Mouse (Mus musculus): ENCODE results near the gene Cdc37.

The Cdc37 gene

DNA sequence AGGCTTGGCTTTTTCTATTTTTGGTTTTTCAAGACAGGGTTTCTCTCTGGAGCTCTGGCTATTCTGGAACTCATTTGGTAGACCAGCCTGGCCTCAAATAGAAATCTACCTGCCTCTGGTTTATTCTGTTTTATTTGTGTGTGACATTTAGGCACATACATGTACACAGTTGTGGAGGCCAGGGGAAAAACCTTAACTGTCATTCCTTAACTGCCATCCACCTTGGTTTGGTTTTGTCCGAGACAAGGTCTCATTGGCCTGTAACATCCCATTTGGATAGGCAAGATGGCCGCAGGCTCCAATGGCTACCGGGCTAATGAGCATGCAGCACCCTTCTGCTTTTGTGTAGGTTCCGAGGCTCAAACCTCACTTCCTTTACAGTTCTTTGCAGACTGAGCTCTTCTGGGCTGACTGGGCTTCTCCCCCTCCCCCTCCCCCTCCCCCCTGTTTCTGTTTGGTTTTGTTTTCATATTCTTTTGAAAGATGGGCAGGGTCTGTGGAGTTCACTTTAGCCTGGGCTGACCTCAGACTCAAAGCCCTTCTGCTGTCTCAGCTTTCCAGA, 14.4 kb downstream of the Cdc37 start:
- no peak for DNase-seq

DNA sequence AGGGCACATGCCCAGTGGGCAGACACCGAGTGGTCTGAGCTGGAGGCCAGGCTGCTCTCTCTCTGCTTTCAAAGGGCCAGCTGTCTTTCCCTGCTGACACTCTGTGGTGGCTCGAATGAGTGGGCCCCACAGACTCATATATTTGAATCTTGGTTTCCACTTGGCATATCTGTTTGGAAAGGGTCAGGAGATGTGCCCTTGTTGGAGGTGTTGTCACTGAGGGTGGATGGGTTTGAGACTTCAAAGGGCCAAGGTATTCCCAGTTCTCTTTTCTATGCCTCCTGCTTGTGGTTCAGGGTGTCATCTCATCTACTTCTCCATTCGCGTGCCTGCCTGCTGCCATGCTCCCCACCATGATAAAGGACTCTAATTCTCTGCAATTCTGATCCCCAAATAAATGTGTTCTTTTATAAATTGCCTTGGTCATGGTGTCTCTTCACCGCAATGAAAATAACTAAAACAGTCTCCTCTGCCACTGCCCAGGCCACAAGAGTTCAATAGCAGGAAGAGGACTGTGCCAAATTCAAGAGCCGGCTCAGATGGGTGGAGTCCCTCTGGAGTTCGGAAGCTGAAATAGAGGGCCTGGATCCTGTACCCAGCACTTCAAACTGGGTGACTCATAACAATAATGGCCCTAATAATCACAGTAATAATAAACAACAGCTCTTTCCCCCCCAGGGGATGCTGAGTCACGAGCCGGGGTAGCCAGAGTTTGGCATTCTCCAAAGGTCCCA, 15.0 kb downstream of the Cdc37 start:
- no peak for DNase-seq

DNA sequence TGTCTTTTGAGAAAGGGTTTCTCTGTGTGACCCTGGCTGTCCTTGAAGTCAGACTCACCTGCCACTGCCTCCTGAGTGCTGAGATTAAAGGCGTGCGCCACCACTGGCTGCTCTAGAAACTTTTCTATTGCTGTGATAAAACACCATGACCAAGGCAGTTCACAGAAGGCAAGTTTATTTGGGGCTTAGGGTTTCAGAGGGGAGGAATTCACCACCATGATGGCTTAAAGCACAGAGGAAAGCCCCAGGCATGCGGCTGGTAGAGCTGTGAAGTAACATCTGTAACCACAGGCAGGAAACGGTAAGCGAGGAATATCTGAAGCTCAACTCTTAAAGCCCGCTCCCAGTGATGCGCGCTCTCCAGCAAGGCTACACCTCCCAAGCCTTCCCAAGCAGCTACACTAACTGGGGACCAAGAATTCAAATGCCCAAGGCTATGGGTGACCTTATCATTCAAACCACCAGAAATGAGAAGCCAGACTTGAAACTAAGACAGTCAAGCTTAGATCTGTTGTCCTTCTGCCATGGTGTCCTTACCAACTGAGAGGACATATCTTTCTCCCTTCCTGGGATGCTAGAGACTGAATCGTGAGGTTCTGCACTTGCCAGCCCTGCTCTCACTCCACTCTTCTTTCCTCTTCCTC, 16.6 kb downstream of the Cdc37 start:
- DNase-seq, result no peak

DNA sequence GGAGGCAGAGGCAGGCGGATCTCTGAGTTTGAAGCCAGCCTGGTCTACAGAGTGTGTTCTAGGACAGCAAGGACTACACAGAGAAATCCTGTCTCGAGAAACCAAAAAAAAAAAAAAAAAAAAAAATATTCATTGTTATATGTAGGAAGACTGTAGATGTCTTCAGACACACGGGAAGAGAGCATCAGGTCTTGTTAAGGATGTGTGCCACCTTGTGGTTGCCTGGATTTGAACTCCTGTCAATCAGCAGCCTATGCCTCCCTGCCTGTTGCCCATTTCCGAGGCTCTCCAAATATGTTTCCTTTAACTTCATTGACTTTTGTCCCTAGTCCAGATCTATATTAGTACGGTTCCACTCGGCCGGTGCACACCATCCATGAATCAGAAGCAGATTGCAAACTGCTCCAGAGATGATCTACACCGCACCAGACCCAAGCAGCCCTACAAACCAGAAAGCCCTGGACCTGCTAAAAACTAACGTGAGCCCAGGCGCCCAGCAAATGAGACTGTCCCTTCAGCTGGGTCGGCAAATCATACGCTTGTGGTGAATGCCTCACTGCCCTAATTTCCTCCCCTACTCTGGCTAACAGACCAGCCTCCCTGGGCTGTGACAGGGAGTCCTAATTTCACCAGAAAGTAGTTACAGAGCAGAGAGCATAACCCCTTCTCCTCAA, 17.5 kb downstream of the Cdc37 start:
- no peak for DNase-seq

GRCm38 (mm10) chr9:21131059-21131956, 18.5 kb downstream of the Cdc37 start, which contains the start of gene Tyk2:
TSS of gene Tyk2 (minus strand) at chr9:21131243.
- peak; percentile 91 for DNase-seq

DNA sequence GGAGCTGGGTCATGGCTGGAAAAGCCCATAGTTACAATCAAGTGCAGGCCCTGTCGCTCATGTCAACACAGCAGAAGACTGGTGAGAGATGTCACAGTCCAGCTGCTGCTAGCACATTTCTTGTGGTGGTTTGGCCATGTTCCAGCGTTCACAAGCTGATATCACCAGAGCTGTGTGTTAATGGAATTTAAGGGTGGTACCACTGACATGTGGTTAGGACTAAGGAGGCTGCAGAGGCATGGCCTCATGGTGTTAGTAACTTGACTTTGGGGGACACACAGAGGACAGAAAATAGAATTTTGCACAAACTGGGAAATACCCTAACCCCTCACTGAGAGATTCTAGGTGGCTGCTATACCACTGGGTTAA, 23.5 kb downstream of the Cdc37 start:
- DNase-seq, result no peak

DNA sequence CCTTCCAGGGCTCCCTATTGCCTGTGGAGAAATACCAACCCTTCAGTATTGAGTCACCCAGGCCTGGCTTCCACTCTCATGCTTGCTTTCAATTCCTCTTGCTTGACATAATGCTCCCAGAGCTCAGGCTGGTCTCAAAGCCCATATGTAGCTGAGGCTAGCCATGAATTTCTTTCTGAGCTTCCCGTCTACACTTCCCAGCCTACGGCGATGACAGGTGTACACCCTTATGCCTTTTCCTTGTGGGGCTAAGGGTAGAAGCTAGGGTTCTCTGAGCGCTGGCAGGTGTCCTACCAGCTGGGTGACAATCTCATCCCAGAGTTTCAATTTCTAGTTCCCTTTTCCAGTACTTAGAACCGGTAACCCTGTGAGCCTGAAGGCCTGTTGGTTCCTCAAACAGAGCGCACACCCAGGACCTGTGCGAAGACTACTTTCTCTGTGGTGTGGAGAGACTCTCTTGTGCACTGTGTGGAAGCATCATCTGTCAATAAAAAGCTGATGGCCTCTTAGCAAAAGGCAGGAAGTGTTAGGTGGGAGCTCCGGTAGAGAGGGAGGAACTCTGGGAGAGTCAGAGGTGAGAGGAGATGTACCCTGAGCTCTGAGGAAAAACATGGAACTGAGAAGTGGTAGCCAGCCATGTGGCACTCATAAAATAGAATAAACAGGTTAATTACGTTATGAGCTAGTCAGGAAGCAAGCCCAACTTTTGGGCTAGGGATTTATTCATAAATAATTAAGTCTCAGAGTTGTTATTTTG, 24.1 kb downstream of the Cdc37 start:
- DNase-seq, result no peak

DNA sequence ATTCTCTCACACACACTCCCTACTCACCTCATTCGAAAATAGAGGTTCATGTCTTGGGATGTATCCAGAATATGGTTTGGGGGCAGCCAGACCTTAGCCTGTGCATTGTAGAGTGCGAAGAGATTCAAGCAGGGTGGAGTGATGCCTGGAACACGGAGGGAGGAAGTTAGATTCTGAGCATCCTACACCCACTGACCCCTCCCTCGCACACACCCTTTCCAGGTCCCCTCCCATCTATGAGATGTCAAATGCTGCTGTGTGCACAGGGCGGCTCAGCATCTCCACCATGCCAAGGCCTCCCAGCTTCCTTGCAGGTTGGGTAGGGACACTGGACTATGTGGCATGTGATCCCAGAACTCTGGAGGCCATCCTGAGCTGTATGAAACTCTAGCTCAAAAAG, 24.9 kb downstream of the Cdc37 start:
- no peak for DNase-seq

- no peak for DNase-seq
These were observed 28.3 kb downstream of the Cdc37 start for GRCm38 (mm10) chr9:21121483-21121882.

- DNase-seq, result no peak
These were observed 32.7 kb downstream of the Cdc37 start for GRCm38 (mm10) chr9:21117073-21117472.

DNA sequence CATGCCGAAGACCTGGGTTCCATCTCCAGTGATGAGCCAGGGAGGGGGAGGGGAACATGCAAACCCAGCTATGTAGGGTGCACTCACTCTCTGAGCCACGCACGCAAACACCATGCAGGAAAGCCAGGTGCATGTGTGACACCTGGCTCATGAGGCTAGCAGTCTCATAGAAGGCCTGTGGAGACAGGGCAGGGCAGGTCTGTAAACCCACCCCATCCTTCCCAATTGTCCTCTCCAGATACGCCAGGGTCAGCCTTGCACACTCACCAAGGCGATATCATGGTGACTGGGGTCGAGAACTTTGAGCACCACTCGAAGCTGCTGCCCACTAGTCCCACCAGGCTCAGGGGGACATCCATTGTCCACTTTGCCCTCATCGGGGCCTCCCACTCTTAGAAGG, 34.7 kb downstream of the Cdc37 start:
- no peak for DNase-seq

- no peak for DNase-seq
These were observed 35.6 kb downstream of the Cdc37 start for GRCm38 (mm10) chr9:21114190-21114589.

DNA sequence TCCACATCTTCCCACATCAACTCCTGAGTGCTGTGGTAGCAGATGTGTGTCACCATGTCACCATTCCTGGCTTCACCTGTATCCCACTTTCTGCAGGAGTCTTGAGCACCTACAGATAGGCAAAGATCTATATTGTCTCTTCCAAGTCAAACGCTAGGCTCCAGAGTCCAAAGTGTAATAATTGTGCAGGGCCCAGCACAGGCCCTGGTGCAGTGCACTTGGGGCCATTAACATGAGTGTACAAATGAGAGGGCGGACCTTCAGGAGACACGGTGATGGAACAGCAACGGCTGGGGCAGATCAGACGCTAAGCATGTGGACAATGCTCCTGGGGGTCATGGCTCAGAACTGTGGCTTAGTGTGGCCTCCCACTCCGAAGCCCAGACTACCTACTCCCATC, 36.0 kb downstream of the Cdc37 start:
- DNase-seq, result no peak

- DNase-seq, result no peak
These were observed 42.1 kb downstream of the Cdc37 start for GRCm38 (mm10) chr9:21107607-21108237.

- DNase-seq, result no peak
These were observed 43.8 kb downstream of the Cdc37 start for GRCm38 (mm10) chr9:21105760-21106564.

DNA sequence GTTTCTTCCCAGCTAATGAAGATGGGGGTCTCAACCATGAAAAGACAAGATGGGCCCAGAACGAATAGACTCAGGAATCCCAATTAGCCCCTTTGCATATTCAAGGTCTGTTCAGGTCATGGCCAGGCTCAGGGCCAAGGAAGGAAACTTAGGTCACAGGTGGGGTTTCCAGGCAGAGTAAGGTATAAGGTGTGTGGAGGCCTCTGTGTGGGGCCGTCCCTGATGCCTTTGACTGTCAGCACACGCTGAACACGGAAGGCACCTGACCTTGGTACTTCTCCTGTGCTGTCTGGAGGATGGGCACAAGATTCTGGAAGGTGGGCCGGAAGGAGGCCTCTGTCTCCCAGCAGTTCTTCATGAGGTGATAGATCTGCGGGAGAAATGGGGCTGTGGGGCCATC, 45.0 kb downstream of the Cdc37 start:
- DNase-seq, result no peak

DNA sequence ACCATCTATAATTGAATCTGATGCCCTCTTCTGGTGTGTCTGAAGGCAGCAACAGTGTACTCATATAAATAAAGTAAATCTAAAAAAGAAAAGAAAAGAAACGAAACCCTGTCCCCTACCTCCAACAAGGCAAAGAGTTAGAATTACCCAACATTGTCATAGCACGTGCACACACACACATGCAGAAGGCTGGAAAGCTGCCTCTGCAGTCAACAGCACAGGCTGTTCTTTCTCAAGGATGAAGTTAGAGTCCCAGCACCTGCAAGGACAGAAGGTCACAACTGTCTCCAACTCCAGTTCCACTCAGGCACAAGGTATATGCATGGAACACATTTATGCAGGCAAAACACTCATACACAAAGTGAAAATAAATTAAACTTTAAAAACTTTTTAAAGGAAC, 47.7 kb downstream of the Cdc37 start:
- no peak for DNase-seq

DNA sequence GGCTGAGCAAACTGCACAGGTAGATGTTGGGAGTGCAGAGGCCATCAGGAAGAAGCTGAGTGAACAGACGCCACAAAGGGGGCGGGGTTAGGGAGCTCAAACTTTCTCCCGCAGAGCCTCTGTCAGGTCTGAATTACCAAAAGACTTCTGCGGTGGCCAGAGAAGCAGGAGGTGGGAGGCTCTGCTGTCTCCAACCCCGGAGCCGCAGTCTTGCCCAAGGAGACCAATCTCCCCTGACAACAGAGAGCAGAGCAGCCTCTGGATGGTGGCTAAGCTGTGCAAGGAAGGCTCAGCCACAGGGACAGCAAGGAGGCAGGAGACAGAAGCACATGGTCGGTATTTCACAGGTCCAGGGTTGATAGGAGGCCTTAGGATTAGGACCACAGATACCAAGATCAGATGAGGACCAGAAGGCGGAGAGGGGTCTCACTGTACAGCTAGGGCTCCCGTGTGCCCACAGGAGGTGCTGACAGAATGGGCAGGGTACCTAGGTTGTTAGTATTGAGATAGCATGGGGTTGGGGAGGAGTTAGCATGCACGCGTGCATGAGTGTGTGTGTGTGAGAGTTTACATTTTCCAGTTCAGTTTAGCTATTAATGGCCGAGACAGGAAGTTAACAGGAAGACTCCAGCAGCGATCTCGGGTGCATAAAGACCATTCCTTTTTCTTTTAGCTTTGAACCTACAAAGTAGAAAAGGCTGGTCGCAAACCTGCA, 49.2 kb downstream of the Cdc37 start:
- no peak for DNase-seq

DNA sequence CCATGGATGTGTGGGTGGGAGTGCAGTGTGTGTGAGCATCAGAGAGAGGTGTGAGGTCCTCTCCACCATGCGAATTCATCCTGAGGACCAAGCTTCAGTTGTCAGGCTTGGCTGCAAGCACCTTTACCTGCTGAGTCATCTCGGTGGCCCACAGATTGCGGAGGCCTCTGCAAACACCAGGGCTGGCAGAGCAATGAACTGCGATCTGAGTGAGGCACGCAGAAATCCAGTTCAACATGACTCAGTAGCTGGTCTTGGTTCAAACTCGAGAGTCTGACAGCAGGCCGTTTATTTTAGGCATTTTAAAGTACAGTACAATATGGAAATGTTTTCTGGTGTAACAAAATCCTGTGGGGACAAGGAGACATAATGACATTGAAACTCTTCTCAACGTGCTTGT, 52.0 kb downstream of the Cdc37 start:
- DNase-seq, result no peak

- no peak for DNase-seq
These were observed 53.8 kb downstream of the Cdc37 start for GRCm38 (mm10) chr9:21095958-21096357.
